Mouse (Mus musculus) ovary, postnatal 36 days (tissue): ENCODE measurements around the gene Taar8a.
"Not testable (repeated sequence)": the region's sequence is repeated elsewhere in the genome, so short reads cannot be mapped to it uniquely, and the experiment has no call there.

ENCODE experiments used
- DNase-seq: peaks from one replicate; pipeline ENCODE4 v3.0.0; 2022; ENCODE audit warnings: low spot score, mixed read lengths

Gene Taar8a

DNA sequence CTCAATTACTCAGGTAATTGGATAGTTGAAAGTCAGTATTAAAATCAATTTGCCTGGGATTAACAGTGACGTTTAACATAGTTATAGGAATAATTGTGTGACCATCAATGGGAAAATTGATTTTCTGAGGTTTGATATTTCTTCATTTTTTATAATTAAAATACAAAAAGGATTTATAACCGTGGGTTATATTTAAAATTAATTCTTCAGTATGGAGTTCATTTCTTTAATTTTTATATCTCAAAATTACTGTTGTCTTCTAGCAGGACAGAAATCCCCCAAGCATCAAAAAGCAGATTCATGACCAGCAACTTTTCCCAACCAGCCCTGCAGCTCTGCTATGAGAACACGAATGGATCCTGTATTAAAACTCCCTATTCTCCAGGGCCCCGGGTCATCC, at the start of gene Taar8a:
Gene Taar8a (plus strand): TSS at position 301 of the 400 bp plus-strand sequence.
- not testable (repeated sequence) for DNase-seq

DNA sequence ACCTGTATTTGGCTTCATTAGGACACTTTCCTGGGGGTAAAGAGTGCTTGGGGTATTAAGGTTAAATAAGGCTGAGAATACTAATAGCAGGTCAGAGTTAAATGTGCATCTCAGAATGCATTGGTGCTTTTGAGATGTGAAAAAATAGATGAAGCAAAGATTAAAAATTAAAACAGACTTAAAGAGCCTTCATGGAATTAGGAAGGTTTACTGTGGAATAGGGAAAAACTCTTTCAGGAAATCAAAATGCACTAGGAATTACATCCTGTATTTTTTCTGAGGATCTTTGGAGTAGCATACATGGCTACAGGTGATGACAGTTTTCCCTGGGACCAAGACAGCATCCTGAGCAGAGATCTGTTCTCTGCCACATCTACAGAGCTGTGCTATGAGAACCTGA, 49.4 kb upstream of the Taar8a start, which contains the start of gene Taar7d:
Gene Taar7d (plus strand): TSS at position 301 of the 400 bp plus-strand sequence.
- no peak for DNase-seq

DNA sequence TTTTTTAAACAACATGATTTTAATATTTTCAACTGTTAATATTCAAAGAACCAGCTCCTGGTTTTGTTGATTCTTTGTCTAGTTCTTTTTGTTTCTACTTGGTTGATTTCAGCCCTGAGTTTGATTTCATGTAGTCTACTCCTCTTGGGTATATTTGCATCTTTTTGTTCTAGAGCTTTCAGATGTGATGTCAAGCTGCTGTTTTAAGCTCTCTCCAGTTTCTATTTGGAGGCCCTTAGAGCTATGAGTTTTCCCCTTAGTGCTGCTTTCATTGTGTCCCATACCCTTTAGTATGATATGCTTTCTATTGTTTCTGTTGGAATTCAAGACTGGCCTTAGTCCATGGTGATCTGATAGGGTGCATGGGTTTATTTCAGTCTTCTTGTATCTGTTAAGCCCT, 45.0 kb upstream of the Taar8a start:
- no peak for DNase-seq

DNA sequence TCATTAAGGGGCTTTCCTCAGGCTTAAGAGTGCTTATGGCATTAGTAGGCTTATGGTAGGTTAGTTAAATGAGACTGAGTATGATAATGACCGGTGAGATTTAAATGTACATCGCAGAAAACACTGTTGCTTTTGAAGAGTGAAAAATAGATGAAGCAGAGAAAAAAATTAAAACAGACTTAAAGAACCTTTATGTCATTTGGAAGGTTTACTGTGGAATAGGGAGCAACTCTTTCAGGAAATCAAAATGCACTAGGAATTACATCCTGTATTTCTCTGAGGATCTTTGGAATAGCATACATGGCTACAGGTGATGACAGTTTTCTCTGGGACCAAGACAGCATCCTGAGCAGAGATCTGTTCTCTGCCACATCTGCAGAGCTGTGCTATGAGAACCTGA, 39.0 kb upstream of the Taar8a start, which contains the start of gene Taar7e:
Gene Taar7e (plus strand): TSS at position 301 of the 400 bp plus-strand sequence.
- DNase-seq = no peak

DNA sequence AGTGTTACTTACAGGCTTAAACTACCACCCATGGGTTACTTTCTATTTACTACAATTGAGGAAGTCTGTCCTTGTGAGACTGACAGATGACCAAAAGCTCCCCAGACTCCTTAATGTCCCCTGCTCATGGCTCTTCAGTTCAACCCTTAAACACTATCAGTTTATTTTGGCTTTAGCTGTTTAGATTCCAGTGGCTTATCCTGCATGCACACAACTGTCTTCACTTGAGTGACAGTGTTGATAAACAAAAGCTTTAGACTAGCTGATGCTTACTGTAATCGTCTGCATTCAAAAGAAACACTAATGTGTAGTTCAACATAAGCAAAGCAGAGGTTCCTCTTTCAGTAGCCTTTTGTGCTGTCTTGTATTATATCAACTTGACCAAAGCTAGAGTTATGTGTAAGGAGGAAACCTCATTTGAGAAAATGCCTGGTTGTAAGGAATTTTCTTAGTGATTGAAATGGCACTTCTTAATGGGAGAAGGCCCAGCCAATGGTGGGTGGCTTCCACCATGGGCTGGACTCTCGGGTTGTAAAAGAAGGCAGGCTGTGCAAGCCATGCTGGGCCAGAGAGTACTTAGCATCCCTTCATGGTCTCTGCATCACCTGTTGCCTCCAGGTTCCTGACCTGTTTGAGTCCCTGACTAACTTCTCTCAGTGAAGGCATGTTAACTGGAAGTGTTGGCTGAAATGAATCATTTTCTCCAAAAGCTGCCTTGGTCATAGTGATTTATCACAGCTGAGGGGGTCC, 36.0 kb upstream of the Taar8a start:
- DNase-seq = no peak

DNA sequence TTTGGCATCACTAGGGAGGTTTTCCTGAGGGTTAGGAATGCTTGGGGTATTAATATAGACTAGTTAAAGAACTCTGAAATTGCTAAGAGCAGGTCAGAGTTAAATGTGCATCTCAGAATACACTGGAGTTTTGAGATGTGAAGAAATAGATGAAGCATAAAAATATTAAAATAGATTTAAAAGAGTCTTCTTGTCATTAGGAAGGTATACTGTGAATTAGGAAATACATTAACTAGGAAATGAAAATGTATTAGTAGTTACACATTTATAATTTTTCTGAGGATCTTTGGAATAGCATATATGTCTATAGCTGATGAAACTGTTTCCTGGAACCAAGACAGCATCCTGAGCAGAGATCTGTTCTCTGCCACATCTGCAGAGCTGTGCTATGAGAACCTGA, 27.1 kb upstream of the Taar8a start, which contains the start of gene Taar7f:
Gene Taar7f (plus strand): TSS at position 301 of the 400 bp plus-strand sequence.
- no peak for DNase-seq

DNA sequence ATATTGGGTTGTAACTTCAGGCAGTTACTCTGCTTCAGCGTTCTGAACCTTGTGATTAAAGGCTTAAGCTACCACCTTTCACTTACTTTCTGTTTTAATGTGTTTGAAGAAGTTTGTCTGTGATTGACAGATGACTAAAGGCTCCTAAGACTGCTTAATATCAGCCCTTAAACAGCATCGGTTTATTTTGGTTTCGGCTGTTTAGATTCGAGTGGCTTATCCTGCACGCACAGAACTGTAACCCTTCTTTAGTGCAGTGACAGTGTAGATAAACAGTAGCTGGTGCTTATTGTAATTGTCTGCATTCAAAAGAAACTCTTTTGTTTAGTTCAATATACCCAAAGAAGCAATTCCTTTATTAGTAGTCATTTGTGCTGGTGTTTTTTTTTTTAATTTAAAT, 24.3 kb upstream of the Taar8a start:
- DNase-seq = no peak

DNA sequence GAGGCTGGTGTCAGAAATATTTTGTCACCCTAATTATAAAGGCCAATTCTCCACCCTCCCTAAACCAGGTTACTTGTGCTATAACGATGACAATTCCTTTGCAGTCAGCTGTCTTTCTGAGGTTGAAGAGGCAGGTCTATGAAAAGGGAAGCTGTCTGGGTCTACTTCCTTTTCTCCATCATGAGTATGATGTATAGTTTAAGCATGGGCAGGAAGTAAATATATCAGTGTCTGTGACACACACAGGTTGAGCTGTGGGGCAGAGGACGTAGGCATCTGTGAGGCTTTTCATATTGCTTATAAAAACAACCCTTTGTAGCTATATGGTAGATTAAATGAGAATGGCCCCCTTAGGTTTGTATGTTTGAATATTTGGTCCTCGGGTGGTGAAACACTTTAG, 17.3 kb upstream of the Taar8a start:
- DNase-seq = no peak

DNA sequence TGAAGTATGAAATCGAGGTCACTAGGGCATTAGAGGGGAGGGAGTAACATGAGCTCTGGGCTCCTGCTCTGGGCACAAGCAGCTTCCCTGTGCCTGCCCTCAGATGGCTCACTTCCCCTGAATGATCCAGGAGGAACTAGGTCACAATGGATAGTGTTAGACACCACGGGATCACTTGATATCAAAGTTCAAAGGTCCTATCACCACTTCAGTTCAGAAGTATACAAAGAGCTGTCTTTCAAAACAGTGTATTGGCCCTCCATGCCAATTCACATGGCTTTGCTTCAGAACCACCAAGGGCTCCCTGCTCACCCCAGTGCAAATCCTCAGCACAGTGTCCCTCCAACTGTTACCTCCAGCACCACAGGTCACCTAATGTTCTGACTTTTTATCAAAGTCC, 1.5 kb upstream of the Taar8a start:
- DNase-seq = not testable (repeated sequence)

DNA sequence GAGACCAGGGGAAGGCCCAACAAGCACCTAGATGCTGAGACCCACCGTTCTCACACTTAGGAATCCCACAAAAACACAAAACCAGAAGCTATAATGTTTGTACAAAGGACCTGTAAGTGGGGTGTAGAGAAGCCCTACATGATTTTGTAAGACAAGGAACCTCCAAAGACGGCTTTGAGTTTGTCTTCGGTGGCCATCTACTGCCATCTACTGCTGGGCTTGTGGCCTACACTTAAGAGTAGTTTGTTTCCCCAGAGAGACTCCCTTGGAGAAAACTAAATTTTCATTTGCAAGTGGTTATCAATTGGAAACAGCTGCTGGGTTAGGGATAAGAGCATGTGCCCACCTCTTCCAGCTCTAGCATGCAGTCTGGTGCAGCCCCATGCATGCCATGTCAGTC, 3.9 kb downstream of the Taar8a start:
- peak; percentile 30 for DNase-seq

DNA sequence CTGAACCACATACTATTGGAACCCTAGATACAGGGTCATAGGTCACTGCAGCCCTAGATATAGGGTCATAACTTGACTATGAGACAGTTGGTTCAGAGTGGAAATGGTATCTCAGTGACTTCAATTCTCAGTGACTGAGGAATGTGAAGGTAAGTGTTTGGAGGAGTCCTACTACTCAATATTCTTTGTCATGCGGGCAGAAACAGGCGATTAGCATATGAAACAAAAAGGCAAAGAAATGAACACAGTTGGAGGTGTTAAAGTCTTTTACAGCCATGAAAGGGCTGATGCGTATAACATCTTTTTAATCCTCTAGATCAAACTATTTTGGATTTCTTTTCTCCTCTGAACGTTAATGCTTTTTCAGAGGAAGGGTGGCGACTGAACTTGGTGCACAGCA, 9.6 kb downstream of the Taar8a start:
- DNase-seq = no peak

DNA sequence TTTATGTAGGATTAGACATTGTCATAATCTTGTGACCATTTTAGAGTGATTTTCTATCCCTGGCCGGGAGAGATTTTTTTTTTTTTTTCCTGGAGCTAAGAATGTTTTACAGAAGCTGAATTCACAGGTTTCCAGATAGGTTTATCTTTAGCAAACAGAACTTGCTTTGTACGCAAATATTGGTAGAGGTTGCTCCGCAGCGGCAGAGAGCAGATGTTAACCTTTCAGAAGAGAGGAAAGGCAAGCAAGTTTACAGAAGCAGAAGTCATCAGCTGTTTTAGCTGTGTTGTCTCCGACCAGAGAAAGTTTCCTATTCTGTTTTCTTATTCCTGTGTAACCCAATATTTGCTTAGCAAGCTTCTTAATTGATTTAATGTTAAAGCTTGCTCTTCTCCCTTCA, 10.3 kb downstream of the Taar8a start:
- DNase-seq = no peak

DNA sequence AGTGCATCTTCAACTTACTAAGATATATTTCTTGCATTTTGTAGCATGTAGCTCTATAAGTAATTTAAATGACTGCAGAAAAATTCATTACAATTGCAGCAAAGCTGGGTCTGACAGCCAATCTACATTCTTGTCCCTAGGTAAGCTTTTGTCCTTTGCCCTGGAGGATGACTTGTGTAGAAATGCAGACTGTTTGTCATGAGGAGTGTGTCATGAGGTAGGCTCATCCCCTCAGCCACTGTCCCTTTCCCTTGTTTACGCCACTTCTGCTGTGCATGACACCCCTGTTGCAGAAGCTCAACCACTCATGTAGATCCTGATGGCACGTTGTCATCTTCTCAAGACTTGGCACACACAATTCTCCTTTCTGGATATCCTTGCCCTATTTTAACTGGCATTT, 10.9 kb downstream of the Taar8a start:
- no peak for DNase-seq

DNA sequence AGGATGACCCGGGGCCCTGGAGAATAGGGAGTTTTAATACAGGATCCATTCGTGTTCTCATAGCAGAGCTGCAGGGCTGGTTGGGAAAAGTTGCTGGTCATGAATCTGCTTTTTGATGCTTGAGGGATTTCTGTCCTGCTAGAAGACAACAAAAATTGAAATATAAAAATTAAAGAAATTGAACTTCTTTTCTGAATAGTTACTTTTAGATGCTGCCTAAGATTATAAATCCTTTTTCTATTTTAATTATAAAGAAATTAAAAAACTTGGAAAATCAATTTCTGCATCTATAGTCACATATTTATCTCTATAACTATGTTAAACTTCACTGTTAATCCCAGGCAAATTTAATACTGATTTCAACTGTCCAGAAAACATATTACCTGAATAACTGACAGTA, 15.9 kb downstream of the Taar8a start, which contains the start of gene Taar8b:
Gene Taar8b (minus strand): TSS at position 101 of the 400 bp plus-strand sequence.
- no peak for DNase-seq

DNA sequence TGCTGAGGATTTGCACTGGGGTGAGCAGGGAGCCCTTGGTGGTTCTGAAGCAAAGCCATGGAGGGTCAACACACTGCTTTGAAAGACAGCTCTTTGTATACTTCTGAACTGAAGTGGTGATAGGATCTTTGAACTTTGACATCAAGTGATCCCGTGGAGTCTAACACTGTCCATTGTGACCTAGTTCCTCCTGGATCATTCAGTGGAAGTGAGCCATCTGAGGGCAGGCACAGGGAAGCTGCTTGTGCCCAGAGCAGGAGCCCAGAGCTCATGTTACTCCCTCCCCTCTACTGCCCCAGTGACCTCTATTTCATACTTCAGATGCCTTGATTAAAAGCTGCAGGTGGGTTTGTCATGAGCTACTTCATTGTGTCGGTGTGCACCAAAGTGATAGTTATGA, 20.7 kb downstream of the Taar8a start:
- not testable (repeated sequence) for DNase-seq

DNA sequence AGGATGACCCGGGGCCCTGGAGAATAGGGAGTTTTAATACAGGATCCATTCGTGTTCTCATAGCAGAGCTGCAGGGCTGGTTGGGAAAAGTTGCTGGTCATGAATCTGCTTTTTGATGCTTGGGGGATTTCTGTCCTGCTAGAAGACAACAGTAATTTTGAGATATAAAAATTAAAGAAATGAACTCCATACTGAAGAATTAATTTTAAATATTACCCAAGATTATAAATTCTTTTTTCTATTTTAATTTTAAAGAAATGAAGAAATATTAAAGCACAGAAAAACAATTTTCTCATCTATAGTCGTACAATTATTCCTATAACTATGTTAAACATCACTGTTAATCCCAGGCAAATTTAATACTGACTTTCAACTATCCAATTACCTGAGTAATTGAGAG, 25.5 kb downstream of the Taar8a start, which contains the start of gene Taar8c:
Gene Taar8c (minus strand): TSS at position 101 of the 400 bp plus-strand sequence.
- DNase-seq = not testable (repeated sequence)

DNA sequence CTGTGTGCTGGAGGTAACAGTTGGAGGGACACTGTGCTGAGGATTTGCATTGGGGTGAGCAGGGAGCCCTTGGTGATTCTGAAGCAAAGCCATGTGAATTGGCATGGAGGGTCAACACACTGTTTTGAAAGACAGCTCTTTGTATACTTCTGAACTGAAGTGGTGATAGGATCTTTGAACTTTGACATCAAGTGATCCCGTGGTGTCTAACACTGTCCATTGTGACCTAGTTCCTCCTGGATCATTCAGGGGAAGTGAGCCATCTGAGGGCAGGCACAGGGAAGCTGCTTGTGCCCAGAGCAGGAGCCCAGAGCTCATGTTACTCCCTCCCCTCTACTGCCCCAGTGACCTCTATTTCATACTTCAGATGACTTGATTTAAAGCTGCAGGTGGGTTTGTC, 27.0 kb downstream of the Taar8a start:
- not testable (repeated sequence) for DNase-seq

DNA sequence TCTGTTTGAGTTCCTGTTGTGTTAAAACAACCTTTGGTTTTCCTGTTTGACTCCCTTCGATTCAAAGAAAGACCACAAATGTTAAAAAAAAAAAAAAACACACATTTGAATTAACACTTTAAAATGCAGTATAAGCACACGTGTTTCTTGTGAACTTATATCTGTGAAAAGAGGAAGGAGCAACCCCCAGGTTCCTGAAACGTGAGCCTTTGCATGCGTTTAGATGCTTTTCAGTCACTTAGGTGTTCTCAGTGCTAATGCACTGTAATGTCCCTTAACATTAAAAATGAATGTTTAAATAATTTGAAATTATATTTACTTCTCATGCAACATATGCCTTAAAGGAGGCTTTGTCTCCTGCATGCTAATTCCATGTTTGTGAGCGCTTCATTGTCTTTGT, 31.4 kb downstream of the Taar8a start:
- no peak for DNase-seq

DNA sequence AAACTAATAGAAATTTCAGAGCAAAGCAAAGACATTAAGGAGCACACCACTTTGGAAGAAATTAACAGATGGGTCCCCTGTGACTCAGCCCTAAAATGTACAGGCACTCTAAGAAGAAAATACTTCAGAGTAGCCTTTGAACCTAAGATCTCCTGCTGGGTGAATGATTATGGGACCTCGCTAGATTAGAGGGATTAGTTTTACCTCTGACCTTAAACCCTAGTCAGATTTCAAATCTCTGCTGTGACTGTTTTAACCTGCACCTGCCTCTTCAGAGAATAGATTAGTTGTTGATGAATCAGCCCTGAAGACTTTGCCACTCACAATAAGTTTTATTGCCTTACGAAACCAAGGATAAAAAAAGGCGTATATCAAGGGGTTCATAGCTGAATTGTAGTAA, 31.9 kb downstream of the Taar8a start:
- DNase-seq = no peak

DNA sequence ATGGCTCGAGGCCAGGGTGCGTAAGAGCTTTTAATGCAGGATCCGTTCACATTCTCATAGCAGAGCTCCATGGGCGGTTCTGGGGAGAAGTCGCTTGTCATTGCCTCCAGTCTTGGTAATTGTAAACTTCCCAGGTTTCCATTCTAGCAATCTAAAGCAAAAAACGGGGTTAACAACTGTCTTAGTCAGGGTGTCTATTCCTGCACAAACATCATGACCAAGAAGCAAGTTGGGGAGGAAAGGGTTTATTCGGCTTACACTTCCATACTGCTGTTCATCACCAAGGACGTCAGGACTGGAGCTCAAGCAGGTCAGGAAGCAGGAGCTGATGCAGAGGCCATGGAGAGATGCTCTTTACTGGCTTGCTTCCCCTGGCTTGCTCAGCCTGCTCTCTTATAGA, 33.1 kb downstream of the Taar8a start, which contains the start of gene Taar9:
Gene Taar9 (minus strand): TSS at position 101 of the 400 bp plus-strand sequence.
- DNase-seq = not testable (repeated sequence)

DNA sequence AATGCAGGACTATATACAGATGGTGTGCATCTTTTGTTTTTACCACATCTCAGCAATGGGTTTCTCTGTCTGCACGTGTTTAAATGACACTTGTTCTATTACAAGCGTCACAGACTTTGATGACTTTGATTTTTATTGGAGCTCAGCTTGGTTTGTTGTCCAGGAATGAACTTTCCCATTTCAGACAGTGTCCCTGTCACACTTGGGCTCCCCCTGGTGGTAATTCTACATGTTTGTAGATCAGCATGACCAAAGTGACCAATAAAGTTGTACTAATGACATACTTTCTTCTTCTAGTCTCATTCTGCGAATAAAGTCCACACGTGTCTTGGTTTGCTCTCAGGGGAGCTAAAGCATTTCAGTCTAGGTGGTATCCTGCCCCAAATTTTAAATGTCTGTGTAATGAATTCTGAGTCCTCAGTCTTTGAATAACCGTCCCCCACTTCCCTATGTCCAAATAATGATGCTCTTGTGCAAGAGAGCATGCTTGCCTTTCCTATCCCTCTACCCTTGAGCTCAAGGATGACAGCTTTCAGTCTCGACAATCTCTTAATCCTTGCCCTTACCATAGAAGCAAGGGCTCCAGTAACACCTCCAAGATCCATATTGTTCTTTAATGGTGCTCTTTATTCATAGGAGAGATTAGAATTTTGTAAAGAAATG, 34.9 kb downstream of the Taar8a start:
- no peak for DNase-seq
